Mouse (Mus musculus) neural tube, embryonic 10.5 days (tissue): ENCODE data around the gene Pxk.
"Not testable (repeated sequence)": the region's sequence is repeated elsewhere in the genome, so short reads cannot be mapped to it uniquely, and the experiment has no call there.

Experiments used
- DNase-seq: peaks from one replicate; pipeline ENCODE4 v3.0.0-alpha.2; 2017; ENCODE audit warnings: low spot score; ENCODE audit errors: extremely low spot score

Gene Pxk

DNA sequence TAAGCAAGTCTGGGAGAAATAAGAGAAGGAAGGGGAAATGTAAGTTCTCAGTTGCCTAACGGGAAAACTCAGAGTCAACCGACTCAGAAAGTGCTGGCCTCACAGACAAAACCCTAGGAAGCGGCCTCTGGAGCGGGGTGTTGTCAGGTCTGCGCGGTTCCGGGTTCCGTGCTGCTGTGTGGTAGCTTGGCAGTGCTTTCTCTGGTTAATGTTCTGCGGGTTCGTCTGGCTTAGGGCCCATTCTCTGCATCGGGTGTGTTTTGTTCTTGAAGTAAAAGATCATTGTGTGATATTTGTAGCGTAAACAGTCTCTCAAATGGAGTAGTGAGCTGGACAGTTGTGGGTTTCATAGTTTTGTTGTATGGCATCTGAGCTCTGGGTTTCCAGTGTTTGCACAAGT is 4.7 kb downstream of the Pxk start:
- no peak for DNase-seq

DNA sequence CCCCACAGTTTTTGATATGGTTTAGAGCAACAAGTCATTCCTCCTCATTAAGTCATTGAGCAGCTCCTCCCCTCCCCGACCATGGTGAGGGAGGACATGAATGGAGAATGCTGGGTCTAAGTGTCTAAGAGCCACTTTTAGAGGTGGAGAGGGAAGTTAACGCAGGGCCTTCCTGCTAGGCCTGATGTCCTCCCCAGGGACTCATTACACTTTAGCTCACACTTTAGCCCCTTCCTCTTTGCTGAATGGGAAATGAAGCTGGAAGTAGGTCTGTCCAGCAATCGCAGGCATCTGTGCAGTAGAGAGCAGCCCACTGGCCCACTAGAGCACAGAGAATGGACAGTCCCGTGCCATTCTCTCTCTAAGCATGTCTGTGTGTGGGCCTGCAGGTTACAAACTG is 10.0 kb downstream of the Pxk start:
- DNase-seq = no peak

DNA sequence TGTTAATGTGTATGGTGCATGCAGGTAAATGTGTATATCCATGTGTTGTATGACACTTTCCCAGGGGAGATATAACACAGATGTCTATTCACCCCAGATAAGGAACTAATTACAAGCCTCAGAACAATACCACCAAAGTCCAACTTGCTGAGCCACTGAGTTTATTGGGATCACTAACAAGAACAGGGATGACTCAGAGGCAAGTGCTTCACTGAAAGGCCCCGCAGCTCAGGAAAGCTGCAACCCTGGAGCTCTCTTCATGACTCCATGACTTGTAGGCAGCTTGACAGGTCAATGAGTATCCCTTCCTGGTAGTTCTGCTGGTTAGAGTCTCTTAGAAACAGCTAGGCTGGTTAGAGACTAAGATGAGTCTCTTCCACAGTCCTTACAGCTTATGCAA is 11.0 kb downstream of the Pxk start:
- no peak for DNase-seq

DNA sequence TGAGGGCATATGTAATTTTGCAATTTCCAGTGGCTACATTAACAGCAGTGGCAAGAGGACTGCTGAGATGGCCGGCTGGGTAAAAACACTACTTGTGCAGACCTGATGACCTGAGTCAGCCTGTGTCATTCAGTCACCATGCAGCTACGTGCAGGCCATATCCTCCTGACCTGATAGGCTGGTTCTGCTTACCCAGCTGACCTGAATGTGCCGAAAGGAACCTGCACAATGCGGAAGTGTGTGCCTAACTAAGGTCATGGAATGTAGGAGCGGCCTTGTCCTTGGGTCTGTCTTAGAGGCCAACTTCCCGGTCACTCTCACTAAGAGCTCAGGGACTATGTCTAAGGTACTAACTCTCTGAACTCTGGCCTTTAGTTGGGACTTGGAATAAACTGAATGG is 13.5 kb downstream of the Pxk start:
- DNase-seq = no peak

DNA sequence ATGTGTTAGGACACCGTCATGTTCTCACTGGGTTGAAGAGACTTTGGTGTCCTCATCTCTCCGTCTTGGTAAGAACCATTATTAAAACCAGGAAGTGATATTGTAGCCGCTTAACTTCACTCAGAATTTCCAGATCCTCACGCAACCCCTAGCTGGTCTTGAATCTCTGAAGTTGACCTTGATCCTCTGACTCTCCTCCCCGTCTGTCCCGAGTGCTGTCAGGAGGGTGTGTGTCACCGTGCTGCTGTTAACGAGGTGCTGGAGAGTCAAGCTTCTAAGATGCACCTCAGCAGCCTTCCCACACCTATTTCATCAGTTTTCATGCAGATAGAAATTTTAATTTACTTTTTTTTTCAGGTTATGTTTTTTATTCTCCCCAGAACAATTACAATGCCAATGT is 14.0 kb downstream of the Pxk start:
- no peak for DNase-seq

DNA sequence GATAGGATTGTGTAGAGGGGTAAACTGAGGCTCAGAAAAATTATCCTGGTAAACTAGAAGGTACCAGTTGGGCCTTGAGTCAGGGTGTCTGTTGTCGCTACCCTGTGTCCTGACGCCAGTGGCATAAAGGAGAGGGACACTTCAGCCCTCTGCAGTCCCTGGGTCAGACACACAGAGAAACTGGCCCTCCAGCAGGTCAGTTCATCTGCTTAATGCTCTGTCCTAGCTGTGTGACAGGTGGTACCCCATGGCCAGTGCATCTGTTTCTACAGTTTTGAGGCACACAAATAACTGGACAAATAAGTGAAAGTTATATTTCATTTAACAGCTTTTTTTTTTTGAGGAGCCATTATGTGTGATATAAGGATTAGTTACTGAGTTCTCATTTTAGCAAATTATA is 15.6 kb downstream of the Pxk start:
- no peak for DNase-seq

DNA sequence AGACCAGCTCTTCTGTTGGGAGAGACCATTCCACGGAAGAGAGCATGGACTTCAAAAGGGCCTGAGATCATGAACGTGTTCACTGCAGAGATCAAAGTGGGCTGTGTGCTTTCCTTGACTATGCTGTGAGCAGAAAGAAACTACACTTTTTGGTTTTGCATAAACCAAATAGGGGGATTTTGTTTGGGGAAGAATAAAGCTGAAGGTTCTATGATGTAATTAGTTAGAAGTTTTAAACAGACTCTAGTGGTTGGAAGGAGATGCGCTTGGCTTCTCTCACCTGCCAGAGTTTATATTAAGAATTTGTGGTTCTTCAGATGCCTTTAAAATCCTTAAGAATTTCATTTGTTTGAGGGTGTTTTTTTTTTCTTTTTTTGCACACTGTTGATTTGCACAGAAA is 16.3 kb downstream of the Pxk start:
- no peak for DNase-seq

DNA sequence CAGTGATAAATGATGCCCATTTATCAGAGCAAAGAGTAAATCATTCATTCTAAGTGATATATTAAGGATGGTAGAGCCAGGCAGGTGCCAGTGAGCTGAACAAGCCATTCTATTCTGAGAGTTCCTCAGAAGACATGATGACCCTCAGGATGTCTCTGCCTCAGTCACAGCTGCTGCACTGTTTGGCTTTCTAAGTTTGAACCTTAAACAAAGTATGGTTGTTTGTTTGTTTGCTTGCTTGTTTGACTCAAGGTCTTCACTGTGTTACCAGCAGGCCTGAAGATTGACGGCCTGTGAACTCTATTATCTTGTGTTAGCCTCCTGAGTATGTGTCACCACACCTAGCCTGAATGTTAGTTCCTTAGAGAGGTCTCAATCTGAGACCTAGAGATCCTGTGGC is 16.7 kb downstream of the Pxk start:
- no peak for DNase-seq

DNA sequence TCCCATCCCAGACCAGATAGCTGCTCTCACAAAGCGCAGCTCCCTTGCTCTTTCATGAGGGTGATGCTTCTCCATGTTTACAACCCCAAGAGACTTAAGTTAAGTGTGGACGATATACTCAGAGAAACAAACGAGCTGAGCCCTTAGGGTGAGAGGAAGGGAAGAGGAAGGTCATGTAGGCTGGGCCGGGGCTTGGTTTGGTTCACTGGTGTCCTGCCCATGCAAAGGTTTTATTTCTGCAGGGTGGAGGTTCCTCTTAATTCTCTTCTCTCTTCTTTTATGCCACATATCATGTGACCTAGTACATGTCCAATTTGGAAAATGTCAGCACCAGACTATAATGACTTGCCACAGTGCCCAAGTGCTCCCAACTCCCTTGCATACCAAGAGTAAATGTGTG is 17.8 kb downstream of the Pxk start:
- no peak for DNase-seq

DNA sequence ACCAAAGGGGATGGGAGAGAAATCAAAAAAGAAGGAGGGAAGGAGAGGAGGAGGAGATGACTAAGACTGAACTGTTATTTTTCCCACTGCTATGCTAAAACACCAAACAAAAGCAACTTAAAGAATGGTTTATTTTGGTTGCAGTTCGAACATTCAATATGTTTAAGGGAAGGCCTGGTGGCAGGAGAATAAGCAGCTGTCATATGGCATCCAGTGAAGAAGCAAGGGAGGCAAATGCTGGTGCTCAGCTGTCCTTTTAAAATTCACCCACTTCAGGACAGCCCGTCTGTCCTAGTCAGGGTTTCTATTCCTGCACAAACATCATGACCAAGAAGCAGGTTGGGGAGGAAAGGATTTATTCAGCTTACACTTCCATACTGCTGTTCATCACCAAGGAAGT is 19.4 kb downstream of the Pxk start:
- DNase-seq = no peak

DNA sequence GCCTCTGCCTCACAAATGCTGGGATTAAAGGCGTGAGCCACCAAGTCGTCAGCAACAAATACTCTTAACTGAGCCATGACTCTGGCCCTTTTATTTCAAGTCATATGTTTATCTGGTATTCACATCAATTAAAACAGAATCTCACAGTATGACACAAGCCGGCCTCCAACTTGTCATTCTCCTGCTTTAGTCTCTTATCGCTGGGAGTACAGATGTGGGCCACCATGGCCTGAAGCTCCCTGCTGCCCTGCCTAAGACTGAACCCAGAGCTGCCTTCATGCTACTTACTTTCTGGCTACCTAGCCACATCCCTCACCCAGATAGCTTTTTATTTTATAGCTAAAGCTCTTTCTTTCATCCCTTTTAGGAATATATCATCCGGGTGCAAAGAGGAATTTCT is 21.4 kb downstream of the Pxk start:
- DNase-seq = no peak

DNA sequence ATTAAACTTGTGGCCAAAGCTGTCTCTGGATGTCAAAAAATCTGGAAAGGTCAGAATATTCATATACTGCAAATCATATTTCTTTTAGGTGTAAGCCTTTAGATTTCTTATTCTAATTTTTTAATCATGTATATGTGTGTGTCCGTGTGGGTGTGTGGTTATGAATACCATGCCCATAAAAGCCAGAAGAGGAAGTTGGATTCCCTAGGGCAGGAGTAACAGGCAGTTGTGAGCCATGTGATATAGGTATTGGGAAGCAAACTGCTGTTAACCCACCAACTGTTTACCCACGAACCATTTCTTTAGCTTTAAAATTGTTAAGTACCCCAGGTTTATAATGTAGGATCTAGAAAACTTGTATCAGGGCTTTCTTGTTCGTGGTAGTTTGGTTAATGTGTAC is 21.9 kb downstream of the Pxk start:
- DNase-seq = no peak

DNA sequence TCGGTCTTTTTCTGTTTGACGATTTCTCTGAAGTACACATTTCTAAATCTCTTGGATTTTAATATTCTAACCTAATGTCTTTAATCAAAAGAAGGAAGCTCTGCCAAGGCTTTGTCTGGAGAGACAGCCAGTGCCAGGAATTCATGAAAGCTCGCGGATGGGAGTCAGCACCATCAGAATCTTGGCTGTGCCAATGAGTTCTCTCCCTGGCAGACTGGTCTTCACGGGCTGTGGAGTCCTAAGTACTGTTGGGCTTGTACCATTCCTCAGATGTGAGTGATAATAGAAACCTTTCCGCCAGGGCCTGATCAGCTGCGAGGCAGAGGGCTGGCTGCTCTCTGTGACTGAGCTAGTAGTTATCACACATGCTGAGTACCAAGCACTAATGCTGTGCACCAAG is 25.1 kb downstream of the Pxk start:
- no peak for DNase-seq

DNA sequence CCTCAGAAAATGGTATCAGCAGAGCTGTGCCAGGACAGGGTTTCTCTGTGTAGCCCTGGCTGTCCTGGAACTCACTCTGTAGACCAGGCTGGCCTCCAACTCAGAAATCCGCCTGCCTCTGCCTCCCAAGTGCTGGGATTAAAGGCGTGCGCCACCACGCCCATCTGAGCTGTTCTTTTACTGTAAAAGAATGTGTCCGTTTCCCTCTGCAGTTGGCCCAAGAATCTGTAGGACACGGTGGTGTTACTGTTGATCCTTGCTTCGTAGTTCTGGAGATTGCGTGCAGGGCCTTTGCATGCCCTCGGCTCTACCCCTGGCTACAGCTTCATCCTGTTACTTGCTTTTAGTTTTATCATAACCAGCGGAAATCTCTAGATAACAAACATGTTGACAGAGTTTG is 25.6 kb downstream of the Pxk start:
- DNase-seq = not testable (repeated sequence)

DNA sequence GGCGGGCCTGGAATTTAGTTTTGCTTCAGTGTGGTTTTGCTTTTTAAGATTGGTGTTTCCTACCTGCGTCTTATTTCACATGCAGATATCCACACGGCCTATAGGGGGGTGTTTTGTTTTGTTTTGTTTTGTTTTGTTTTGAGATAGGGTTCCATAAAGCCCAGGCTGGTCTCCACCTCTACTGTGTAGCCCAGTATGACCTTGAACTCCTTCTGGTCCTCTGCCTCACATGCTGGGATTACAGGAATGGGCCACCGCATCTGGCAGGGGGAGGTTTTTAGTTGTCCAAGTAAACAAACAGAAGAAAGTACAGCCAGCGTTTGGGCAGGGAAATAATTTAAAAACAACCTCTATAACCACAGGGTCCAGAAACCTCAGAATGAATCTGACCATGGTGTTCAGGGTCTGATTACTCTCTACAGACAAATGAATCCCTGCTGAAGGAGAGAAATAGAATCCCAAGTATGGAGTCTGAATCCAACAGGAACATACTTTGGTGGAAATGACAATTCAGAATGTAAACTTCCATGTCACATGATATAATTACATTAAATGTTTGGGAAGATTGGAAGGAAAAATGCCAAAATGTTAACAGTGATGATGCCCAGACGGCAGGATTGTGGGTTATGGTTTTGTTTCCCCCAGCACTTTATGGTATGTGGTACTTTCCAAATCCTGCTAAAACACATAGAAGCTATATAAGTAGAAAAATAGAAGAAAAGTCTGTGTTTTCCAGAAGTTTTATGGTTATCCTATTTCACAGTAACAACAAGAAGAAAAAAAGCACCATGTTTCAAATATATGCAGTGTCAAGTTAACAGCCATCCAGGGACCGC is 26.3 kb downstream of the Pxk start:
- DNase-seq = no peak

DNA sequence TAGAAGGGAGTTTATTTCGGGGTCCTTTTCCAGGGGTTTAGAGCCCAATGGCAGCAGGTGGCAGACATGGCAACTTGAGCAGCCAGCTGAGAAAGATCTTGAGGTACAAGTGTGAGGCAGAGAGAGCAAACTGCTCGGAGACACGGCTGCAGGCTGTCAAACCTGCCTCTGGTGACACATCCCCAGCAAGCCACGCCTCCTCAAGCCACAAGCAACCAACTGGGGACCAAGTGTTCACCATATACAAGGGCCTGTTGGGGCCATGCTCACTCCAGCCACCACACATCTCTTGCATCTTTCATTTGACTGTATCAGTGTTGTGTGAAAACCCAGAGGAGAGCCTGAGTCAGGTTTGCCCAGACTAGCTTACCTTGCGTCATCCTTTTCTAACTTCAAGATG is 30.0 kb downstream of the Pxk start:
- no peak for DNase-seq

DNA sequence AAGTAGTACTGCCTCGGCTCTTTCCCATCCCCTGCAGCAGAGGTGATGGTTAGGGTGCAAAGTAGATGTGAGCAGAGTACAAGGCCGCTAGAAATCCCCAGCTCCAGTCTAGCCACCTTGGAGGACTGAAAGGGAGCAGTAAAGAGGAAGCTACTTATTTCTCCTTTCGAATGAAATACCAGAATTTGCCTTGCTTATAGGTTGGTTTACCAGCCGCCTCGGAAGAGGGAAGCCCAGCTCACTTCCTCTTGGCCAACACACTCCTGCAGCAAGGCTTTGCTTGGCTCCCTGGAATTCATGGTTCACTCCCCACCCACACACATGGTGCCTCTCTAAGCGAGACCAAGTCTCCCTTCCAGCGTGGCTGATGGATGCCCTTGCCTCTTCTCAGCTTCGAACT is 34.8 kb downstream of the Pxk start:
- DNase-seq = no peak

DNA sequence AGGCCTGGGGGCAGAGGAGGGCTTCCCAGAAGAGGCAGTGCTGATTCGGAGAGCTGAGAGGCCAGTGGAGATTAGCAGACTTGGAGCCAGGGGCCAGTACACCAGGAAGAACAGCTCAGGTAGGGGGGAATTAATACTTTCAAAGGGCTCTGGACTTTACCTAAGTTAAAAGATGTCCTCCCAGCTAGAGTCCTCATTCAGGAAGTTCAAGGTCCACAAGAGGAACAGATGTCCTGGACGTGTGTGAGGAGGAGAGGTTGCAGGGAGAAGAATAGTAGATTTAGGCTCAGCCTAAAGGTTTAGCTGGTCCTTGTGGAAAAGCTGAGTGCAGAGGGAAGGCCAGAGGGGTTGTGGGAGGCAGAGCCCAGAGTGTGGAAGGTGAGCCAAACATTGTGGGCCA is 36.2 kb downstream of the Pxk start:
- no peak for DNase-seq

DNA sequence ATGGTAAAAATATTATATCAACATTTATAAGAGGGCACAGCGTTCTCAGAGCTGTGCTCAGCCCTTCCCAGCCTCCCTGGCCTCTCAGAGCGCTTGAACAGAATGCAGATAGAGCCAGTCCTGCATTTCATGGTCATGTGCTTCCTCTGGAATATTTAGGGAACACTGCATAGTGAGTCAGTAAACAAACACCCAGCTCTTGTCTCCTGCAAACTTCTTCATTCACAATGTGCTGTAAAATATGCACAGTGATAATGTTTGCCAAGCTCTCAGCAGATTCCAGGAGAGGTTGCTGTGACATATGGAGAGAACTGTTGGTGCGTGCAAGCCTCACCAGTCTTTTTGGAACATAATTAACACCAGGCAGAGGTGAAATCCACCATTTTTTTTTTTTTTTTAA is 37.1 kb downstream of the Pxk start:
- DNase-seq = no peak

DNA sequence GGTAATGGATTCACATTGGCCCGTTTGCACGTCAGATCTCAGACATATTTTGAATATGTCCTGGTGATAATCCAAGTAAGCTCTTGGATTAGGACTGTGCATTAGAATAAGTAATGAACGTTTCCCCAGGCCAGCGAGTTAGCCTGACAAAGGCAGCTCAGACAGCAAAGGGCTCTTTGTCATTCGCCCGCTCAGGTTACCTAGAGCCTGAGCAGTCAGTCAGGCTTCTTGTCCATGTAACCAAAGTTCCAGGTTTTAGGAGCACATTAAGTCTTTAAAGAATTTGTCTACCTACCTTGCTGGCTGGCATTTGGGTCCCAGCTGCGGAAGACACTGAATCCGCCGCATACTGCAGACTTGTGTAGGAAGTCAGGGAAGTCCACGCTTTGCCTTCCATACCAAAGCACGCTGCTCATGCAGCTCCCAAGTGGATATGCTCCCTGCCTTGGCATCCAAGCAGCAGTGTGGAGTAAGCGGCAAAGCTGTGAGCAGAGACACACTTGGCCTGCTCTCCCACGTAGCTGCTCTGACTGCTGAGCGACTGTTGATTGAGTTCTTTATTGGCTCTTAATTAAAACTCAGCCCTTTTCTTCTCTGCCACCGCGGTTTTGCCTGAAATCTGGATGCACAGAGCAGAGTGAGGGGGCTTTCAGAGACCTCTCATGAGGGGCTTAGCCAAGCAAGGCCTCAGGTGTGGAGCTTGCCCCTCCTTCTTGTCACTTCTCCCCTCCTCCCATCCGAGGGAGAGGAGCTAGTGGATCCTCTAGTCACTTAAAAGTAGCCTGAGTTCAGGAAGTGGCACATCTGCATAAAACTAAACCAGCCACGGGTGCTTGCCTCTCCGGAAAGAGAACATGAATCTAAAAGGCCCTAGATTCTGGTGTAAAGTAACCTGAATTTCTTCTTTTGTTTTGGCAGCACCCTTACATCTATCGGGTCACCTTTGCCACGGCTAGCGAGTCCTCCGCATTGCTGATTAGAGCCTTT is 42.0 kb downstream of the Pxk start:
- no peak for DNase-seq

DNA sequence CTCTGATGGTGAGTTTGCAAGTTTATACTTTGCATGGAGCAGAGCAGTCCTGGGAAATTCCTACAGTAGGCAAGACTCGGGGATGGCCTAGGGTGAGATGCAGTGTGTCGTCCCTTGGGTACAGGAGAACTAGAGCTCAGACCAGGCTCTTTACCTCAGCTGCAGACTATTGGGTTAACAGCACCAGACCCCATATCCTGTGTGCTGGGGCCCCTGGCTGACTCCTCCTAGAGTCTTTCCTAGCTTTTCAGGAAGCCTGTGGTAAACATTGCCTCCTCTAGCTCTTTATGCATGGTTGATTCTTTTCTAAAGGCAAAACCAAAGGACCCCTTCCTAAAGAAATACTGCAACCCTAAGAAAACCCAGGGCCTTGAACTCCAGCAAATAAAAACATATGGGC is 43.1 kb downstream of the Pxk start:
- no peak for DNase-seq
